Mouse (Mus musculus): ENCODE data around the gene Cdnf.

Gene Cdnf

GRCm38 (mm10) chr2:3512552-3513454 lies at the start of gene Cdnf, which contains the start of the genes Gm45902 and Hspa14:
Gene Cdnf (plus strand): TSS chr2:3513030.
Gene Gm45902 (minus strand): TSS chr2:3512790.
Gene Hspa14 (minus strand): TSS chr2:3512814.
- DNase-seq (ENCODE audit: low spot score in 2 of 2): peak; percentile 97 to 99

GRCm38 (mm10) chr2:3473891-3474290 lies 38.9 kb upstream of the Cdnf start:
- no peak for DNase-seq (ENCODE audit: low spot score in 2 of 2)

GRCm38 (mm10) chr2:3474361-3474805 lies 38.4 kb upstream of the Cdnf start:
- peak; percentile 34 to 36 for DNase-seq (ENCODE audit: low spot score in 2 of 2)

- DNase-seq (ENCODE audit: low spot score in 2 of 2): peak; percentile 90 to 93
Measured at GRCm38 (mm10) chr2:3474861-3475283, 38.0 kb upstream of the Cdnf start, which contains the start of gene Suv39h2. Gene Suv39h2 (minus strand): TSS chr2:3475031.

- no peak for DNase-seq (ENCODE audit: low spot score in 2 of 2)
Measured at GRCm38 (mm10) chr2:3475746-3476251, 37.0 kb upstream of the Cdnf start.

- DNase-seq (ENCODE audit: low spot score in 2 of 2): no peak
Measured at GRCm38 (mm10) chr2:3480239-3480638, 32.6 kb upstream of the Cdnf start.

- DNase-seq (ENCODE audit: low spot score in 2 of 2): no peak
Measured at GRCm38 (mm10) chr2:3489816-3490215, 23.0 kb upstream of the Cdnf start.

- DNase-seq (ENCODE audit: low spot score in 2 of 2): no peak
Measured at GRCm38 (mm10) chr2:3493833-3494409, 18.9 kb upstream of the Cdnf start.

- no peak for DNase-seq (ENCODE audit: low spot score in 2 of 2)
Measured at GRCm38 (mm10) chr2:3499543-3499942, 13.3 kb upstream of the Cdnf start.

- DNase-seq (ENCODE audit: low spot score in 2 of 2): no peak
Measured at GRCm38 (mm10) chr2:3500886-3501285, 11.9 kb upstream of the Cdnf start.

- DNase-seq (ENCODE audit: low spot score in 2 of 2): peak in 1 of 2 experiments; percentile 7
Measured at GRCm38 (mm10) chr2:3512076-3512475, 754 bp upstream of the Cdnf start.

- no peak for DNase-seq (ENCODE audit: low spot score in 2 of 2)
Measured at GRCm38 (mm10) chr2:3522558-3522957, 9.7 kb downstream of the Cdnf start.

- DNase-seq (ENCODE audit: low spot score in 2 of 2): no peak
Measured at GRCm38 (mm10) chr2:3526288-3526687, 13.5 kb downstream of the Cdnf start.

GRCm38 (mm10) chr2:3541307-3542079 lies 28.7 kb downstream of the Cdnf start:
- DNase-seq (ENCODE audit: low spot score in 2 of 2): no peak

- DNase-seq (ENCODE audit: low spot score in 2 of 2): no peak
Measured at GRCm38 (mm10) chr2:3546055-3546454, 33.2 kb downstream of the Cdnf start.

- peak; percentile 18 for DNase-seq (ENCODE audit: low spot score in 2 of 2)
Measured at GRCm38 (mm10) chr2:3546588-3546987, 33.8 kb downstream of the Cdnf start.

- DNase-seq (ENCODE audit: low spot score in 2 of 2): no peak
Measured at GRCm38 (mm10) chr2:3570186-3570585, 57.4 kb downstream of the Cdnf start, which contains the start of gene Fam107b. Gene Fam107b (plus strand): TSS chr2:3570488.

- DNase-seq (ENCODE audit: low spot score in 2 of 2): no peak
Measured at GRCm38 (mm10) chr2:3570606-3571005, 57.8 kb downstream of the Cdnf start.

GRCm38 (mm10) chr2:3573883-3574282 lies 61.1 kb downstream of the Cdnf start:
- no peak for DNase-seq (ENCODE audit: low spot score in 2 of 2)

- DNase-seq (ENCODE audit: low spot score in 2 of 2): no peak
Measured at GRCm38 (mm10) chr2:3575140-3575539, 62.3 kb downstream of the Cdnf start.

All from right cerebral cortex, postnatal 36 days (tissue).